Mouse (Mus musculus) heart, embryonic 12.5 days (tissue): Measurements from ENCODE around the gene Ppp4r3a. TPM values are rescaled to one million over a fixed set of nuclear protein-coding genes. Genes with fewer than 3 reads are reported as not detected.

Experiments used
- ATAC-seq: fragments of 200-750 bp; cut with Nextera tagmentation; 2 replicates; pipeline ENCODE4 v1.8.0; 2017; ENCODE audit warnings: moderate TSS enrichment, moderate library complexity; ENCODE audit not compliant: insufficient number of reproducible peaks, low FRiP score
- H3K27ac ChIP-seq: fragments of 300-500 bp; sonication (generic); 2 replicates; pipeline ENCODE4 v1.5.1; 2016; ENCODE audit warnings: mild to moderate bottlenecking, moderate library complexity; ENCODE audit not compliant: poor library complexity, severe bottlenecking
- H3K27me3 ChIP-seq: fragments of 300-500 bp; sonication (generic); replicated peaks from 2 replicates; pipeline ENCODE4 v1.6.1; 2016; ENCODE audit warnings: mild to moderate bottlenecking, moderate library complexity
- H3K36me3 ChIP-seq: fragments of 300-500 bp; sonication (generic); 2 replicates; pipeline ENCODE4 v1.6.1; 2016; ENCODE audit warnings: mild to moderate bottlenecking, moderate library complexity
- H3K4me1 ChIP-seq: fragments of 300-500 bp; sonication (generic); replicated peaks from 2 replicates; pipeline ENCODE4 v1.6.1; 2016; ENCODE audit warnings: mild to moderate bottlenecking
- H3K4me2 ChIP-seq: fragments of 300-500 bp; sonication (generic); 2 replicates; pipeline ENCODE4 v1.6.1; 2016; ENCODE audit warnings: mild to moderate bottlenecking, moderate library complexity
- H3K4me3 ChIP-seq: fragments of 300-500 bp; sonication (generic); 2 replicates; pipeline ENCODE4 v1.5.1; 2016; ENCODE audit warnings: mild to moderate bottlenecking
- H3K9ac ChIP-seq: fragments of 300-500 bp; sonication (generic); 2 replicates; pipeline ENCODE4 v1.6.1; 2016; ENCODE audit warnings: mild to moderate bottlenecking, moderate library complexity
- H3K9me3 ChIP-seq: fragments of 300-500 bp; sonication (generic); replicated peaks from 2 replicates; pipeline ENCODE4 v1.6.1; 2016; ENCODE audit warnings: mild to moderate bottlenecking, moderate library complexity
- WGBS: fragments of 180-500 bp; shearing (Covaris S2); methylation state at CpG from one replicate; pipeline ENCODE4 v1.1.7; 2016; 5-methylcytosine and 5-hydroxymethylcytosine counted together
- polyA plus RNA-seq: library from polyadenylated mRNA; unstranded; fragments of >200 nt; fragmentation: Nextera tagmentation; extraction: Ambion mirVana; gene quantifications from 2 replicates; pipeline ENCODE4 v1.2.1, GENCODE M21; 2016

Gene Ppp4r3a
- polyA plus RNA-seq, 1 experiment from 2014 or later, result 49.1 TPM

DNA sequence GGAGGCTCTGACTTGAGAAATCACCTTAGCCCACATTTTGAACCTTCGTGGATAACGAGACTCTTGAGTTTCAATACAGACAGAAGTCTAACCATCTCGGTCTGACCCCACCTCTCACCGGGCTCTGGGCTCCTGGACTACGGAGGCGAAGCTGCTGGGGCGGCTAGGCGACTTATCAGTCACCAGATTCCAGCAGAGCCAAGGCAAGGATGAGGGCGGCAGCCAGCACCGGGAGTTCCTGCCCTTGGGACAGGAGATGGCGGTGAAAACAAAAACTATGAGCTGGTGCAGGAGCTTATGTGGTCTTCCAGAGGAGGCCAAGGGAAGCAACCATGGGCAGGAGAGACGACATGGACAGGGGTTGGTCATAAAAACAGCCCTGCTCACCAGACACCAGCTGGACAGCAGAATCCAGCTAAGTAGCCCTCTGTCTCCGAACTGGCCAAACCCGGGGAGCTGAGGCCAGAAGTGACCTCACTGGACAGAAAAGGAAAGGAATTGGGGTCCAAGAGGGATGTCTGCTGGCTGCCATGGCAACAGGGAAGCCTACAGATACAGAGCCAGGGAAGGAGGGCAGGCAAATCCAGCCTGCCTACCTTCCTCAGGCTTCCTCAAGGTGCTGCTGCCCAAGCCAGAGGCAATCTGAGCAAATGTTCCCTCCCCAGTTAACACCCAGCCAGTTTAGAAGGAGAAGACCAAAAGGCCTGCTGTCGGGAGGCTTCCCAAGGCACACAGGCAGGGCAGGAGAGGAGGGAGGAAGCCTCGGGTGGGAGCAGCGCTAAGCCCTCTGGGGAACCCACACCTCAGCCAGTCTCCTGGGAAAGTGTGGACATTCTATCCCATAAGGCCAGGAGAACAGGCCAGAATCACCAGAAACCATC lies 71.1 kb downstream of the Ppp4r3a start:
- H3K36me3 ChIP-seq, result no peaks in the 10 kb centered on the region
- peaks cover 26% of the 10 kb centered on the region for H3K4me1 ChIP-seq
- 12% methylated on average over 17 of the region's 17 CpGs for WGBS
- peak overlapping the region; percentile 52 for H3K4me2 ChIP-seq
- H3K27ac ChIP-seq, result no peak overlapping the region
- H3K27me3 ChIP-seq, result peaks cover 42% of the 10 kb centered on the region
- H3K9ac ChIP-seq, result no peak overlapping the region
- no peaks in the 10 kb centered on the region for H3K9me3 ChIP-seq
- 0 out of 2 replicates have a peak overlapping the region, but pooled peaks have one; percentile 2 for H3K4me3 ChIP-seq
- no peak for ATAC-seq

DNA sequence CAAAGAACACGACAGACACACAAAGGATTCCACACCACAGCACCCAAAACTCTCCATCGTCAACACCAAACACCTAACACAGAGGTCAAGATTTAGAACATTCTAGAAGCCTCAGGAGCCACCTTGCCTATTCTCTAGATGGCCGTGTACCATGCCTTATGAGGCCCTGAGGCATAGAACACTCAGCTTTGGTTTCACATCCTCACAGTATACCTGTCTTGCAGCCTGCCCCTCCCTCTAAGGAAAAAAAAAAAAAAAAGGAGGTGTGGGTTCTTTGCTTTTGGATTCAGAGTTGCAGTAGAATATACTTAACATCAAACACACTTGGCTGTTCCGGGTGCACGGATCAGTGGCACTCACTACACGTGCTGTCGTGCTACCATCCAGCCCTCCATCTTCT lies 72.5 kb downstream of the Ppp4r3a start:
- ATAC-seq, result no peak
- Histone ChIP-seq H3K9me3 (no peaks in the 10 kb centered on the region), H3K4me3 (no peak overlapping the region), H3K4me2 (no peak overlapping the region), H3K9ac (no peak overlapping the region), H3K36me3 (no peaks in the 10 kb centered on the region), H3K4me1 (peaks cover 27% of the 10 kb centered on the region), H3K27me3 (peaks cover 40% of the 10 kb centered on the region), H3K27ac (no peak overlapping the region)
- whole genome bisulfite sequencing, result 80% methylated on average over 7 of the region's 7 CpGs

DNA sequence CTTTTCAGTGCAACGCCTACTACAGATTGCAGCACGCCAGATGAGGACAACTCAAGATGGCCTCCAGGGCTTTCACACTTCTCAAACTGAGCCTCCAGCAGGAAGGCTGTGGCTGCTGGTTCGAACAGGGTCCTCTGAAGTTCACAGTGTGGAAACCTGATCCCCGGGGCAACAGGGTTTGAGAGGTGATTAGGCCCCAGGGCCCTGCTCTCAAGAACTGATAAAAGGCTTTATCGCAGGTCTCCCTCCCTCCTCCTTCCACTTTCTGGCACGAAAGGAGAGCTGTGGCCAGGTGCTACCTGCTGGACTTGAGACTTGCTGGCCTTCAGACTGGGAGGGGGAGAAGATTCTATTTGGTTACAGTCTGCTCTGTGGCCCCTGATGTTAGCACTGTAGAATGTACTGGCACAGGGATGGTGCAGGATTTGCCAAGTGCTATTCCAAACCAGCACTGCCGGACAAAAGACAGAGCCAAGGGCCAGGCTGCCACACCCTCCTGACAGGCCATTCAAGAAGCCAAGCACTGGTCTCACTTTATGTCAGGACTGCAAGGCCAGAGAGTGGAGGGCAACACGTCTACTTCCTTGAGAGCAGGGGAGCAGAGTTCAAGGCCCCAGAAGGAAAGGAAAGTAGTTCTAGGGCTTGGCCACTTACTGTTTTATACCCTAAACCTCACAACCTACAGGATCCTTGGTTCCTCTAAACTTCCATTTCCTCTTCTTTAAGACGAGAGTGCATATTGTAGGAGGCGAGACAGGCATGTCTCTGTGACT lies 73.2 kb downstream of the Ppp4r3a start:
- H3K36me3 ChIP-seq, result no peaks in the 10 kb centered on the region
- H3K9ac ChIP-seq, result no peak overlapping the region
- H3K27me3 ChIP-seq, result peaks cover 45% of the 10 kb centered on the region
- H3K4me2 ChIP-seq, result no peak overlapping the region
- H3K9me3 ChIP-seq, result no peaks in the 10 kb centered on the region
- peaks cover 27% of the 10 kb centered on the region for H3K4me1 ChIP-seq
- no peak for ATAC-seq
- WGBS, result 44% methylated on average over 10 of the region's 10 CpGs
- no peak overlapping the region for H3K4me3 ChIP-seq
- H3K27ac ChIP-seq, result no peak overlapping the region

DNA sequence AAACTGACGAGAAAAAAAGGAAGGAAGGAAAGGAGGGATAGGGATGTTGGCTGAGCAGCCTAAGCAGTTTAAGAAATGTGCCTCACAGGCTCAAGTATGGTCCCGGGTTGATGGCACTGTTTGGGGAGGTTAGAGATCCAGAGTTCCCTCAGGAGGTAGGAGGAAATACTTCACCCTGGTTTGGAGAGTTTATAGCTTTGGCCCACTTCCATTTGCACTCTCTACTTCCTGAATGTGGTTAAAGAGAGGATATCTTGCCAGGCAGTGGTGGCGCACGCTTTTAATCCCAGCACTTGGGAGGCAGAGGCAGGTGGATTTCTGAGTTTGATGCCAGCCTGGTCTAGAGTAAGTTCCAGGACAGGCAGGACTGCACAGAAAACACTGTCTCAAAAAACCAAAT lies 74.3 kb downstream of the Ppp4r3a start:
- H3K4me3 ChIP-seq, result no peak overlapping the region
- H3K36me3 ChIP-seq, result no peaks in the 10 kb centered on the region
- H3K27me3 ChIP-seq, result peaks cover 38% of the 10 kb centered on the region
- no peak overlapping the region for H3K4me2 ChIP-seq
- H3K4me1 ChIP-seq, result peaks cover 27% of the 10 kb centered on the region
- no peak for ATAC-seq
- no peak overlapping the region for H3K9ac ChIP-seq
- H3K27ac ChIP-seq, result no peak overlapping the region
- H3K9me3 ChIP-seq, result no peaks in the 10 kb centered on the region
- WGBS, result 80% methylated on average over 4 of the region's 4 CpGs

DNA sequence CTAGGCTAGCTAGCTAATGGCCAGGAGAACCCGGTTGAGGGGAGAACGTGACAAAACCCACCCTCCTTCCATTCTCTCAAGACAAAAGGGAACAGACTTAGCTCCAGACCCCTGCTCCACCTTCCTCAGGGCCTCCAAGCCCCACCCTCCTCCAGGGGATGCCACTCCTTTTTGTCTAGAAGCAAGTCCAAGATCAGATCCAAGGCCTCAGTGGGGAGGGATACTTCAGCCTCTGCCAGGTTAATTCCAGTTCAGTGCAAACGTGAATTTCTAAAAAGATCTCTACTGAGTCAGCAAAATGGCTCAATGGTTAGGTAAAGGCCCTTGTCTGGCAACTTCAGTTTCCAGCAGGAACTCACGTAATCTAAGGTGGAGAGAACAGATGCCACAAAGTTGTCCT lies 74.9 kb downstream of the Ppp4r3a start:
- Histone ChIP-seq H3K4me3 (no peak overlapping the region), H3K36me3 (no peaks in the 10 kb centered on the region), H3K4me1 (peaks cover 27% of the 10 kb centered on the region), H3K27ac (no peak overlapping the region), H3K9me3 (no peaks in the 10 kb centered on the region), H3K4me2 (no peak overlapping the region), H3K27me3 (peaks cover 36% of the 10 kb centered on the region), H3K9ac (no peak overlapping the region)
- WGBS, result 44% methylated on average over 4 of the region's 4 CpGs
- no peak for ATAC-seq

DNA sequence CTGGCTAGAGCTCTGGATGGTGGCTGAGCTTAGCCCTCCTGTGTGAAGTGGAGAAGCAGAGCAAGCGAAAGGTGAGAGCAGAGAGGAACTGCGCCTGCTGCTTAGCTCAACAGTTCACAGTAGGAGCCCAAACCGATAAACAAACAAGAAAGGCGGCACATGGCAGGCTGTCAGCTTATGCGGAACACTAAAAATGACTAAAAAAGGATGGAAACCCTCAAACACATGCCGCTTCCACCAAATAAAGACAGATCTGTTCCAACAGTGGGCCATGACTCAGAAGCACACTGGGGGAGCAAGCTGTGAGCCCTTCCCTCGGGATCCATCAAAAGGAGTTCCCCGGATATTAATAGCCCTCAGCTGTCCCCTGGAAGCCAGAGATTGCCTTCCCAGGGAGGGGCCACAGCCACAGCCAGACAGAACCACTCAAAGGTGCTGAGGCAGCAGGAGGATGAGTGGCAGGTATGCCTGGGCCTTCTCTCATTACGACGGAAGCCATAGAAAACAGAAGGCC lies 75.5 kb downstream of the Ppp4r3a start:
- ATAC-seq, result no peak
- WGBS, result 34% methylated on average over 10 of the region's 10 CpGs

DNA sequence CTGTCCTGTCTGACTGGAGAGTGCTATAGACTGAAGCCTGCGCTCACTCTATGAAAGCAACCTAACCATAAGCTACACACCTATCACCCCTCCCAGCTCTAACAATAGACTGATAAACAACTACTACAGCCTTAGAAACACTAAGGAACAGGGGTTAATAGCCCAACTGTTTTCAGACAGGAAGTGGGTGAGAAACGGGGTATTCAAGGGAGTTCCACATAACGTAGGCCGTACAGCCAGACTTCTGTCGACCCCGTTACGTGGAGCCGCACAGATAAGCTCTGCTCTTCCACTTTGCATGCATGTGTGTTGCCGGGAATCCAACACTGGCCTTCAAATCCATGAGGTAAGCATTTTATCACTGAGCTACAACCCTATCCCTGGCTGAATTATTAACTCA lies 76.1 kb downstream of the Ppp4r3a start:
- Histone ChIP-seq H3K4me3 (no peak overlapping the region), H3K27ac (no peak overlapping the region), H3K36me3 (no peaks in the 10 kb centered on the region), H3K9ac (no peak overlapping the region), H3K27me3 (peaks cover 41% of the 10 kb centered on the region), H3K9me3 (no peaks in the 10 kb centered on the region), H3K4me2 (no peak overlapping the region), H3K4me1 (peaks cover 22% of the 10 kb centered on the region)
- no peak for ATAC-seq
- WGBS, result 49% methylated on average over 9 of the region's 9 CpGs

More for the DNA sequence above, 75.5 kb downstream of the Ppp4r3a start:
- peaks cover 41% of the 10 kb centered on the region for H3K27me3 ChIP-seq
- peaks cover 27% of the 10 kb centered on the region for H3K4me1 ChIP-seq
- no peaks in the 10 kb centered on the region for H3K9me3 ChIP-seq
- H3K36me3 ChIP-seq, result no peaks in the 10 kb centered on the region
- no peak overlapping the region for H3K4me2 ChIP-seq
- H3K9ac ChIP-seq, result no peak overlapping the region
- H3K4me3 ChIP-seq, result no peak overlapping the region
- H3K27ac ChIP-seq, result no peak overlapping the region

DNA sequence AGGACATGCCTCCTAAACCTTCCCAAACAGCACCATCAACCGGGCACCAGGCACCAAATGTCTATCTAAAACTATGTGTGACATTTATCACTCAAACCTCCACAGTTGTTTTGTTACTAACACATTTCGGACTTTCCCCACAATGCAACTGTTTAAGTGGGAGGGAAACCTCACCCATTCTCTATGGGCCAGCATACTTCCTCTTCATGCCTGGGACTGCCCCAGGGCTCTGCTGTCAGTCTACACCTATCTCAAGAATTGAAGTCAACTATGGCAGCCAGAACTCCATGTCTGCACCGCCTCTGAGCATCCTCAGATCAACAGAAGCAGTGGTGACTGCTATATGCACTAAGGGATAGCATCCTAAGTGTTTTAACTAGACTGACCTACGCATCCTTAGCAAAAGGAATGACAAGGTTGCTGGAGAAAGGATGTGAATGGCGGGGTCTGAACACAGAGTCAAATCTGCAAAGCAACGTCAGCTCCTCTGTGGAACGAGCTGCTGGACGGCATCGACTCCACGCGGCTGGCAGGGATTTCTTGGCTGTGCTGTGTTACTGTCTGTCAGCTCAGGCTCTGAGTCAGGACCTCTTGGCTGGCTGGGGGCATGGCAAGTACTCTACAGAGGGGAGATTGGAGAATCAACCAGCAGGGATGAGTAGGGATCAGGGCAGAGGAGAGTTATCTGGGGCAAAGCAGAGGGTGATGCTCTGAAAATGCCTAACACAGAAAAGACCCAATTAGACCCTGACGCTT lies 77.7 kb downstream of the Ppp4r3a start:
- no peak overlapping the region for H3K4me2 ChIP-seq
- peaks cover 49% of the 10 kb centered on the region for H3K27me3 ChIP-seq
- H3K9me3 ChIP-seq, result no peaks in the 10 kb centered on the region
- no peak overlapping the region for H3K9ac ChIP-seq
- H3K4me3 ChIP-seq, result no peak overlapping the region
- no peak for ATAC-seq
- 76% methylated on average over 12 of the region's 12 CpGs for WGBS
- H3K27ac ChIP-seq, result no peak overlapping the region
- no peaks in the 10 kb centered on the region for H3K36me3 ChIP-seq
- peaks cover 15% of the 10 kb centered on the region for H3K4me1 ChIP-seq

DNA sequence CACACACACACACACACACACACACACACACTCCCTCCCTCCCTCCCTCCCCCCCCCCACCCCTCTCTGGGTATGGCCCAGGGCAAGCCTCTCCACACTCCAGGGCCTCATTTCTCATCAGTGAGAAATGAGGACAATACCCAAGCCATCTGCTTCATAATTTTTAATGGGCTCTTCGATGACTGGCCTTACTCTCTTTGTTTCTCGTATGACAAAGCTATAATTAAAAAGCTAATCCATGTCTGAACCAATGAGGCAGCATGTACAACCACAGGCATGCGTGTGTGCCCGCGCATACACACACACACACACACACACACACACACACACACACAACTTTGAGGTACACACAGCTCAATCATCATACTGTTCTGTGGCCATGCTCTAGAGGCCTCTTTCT lies 78.5 kb downstream of the Ppp4r3a start:
- no peak overlapping the region for H3K9ac ChIP-seq
- no peak overlapping the region for H3K27ac ChIP-seq
- no peak overlapping the region for H3K4me3 ChIP-seq
- WGBS, result 97% methylated on average over 5 of the region's 5 CpGs
- no peaks in the 10 kb centered on the region for H3K9me3 ChIP-seq
- H3K4me2 ChIP-seq, result no peak overlapping the region
- peaks cover 47% of the 10 kb centered on the region for H3K27me3 ChIP-seq
- H3K4me1 ChIP-seq, result peaks cover 15% of the 10 kb centered on the region
- no peak for ATAC-seq
- no peaks in the 10 kb centered on the region for H3K36me3 ChIP-seq

DNA sequence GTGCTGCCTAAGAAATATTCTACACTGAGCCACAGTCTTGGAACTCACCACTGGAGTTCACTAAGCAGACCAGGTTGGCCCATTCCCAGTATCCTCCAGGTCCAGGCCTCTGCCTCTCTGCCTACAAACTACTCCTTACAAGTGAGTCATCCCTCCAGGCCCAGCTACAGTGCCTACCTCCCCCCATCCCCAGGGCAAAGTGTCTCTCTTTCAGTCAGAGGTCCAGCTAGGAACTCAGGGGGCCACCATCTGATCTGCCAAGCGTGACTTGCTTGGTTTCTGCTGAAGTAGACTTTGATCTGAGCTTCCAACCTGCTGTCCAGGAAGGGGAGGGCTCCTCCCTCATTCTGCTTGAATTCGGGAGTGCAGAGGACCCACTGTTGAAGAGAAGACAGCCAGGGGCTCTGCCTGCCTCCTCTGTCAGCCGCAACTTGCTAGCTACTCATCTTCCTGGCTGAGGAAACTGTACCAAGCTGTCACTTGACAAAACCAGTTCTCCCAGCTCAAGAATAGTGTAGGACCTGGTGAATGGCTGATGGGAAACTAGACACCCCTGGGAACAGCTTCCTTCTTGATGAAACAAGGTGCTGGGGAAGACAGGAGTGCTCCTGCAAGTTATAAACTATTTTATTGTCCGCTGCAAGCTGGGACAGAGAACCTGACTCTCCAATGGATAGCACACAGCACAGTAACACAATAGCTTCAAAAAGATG lies 80.5 kb downstream of the Ppp4r3a start:
- Histone ChIP-seq H3K9ac (no peak overlapping the region), H3K4me1 (peaks cover 24% of the 10 kb centered on the region), H3K36me3 (no peaks in the 10 kb centered on the region), H3K27me3 (peaks cover 44% of the 10 kb centered on the region), H3K4me3 (no peak overlapping the region), H3K4me2 (no peak overlapping the region), H3K27ac (no peak overlapping the region), H3K9me3 (no peaks in the 10 kb centered on the region)
- no peak for ATAC-seq
- WGBS, result 55% methylated on average over 4 of the region's 4 CpGs
